Comparison of ENCODE assay signal across 18 mouse cellular contexts in the genomic region with DNA sequence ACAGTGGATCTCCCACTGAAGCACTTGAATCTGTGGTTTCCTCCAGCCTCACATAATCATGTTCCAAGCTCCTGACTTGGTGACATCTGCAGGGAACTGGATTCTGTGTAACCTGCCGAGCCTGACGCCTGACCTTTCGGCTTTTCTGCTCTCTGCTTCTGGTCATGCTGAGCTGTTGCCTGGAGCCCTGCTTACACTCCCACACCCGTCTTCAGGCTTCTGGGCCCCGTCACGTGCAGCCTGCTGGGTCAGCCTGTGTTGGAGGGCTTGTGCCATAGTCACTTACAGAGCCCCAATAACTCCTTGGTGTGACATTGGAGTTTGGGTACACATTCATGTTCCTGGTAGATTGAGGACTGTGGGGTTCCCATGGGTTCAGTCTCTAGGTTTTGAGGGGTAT.
DNase-seq lines count a peak whose midpoint lies in the region.
"Had no signal": no experiment of that assay in that cellular context is flagged by ENCODE, and none has a peak within 500 bp of the region (broad histone marks: within the 10 kb centered on the region; RNA-seq: fewer than 3 reads in every experiment).

No protein-coding gene starts in this region.

- DNase-seq in embryo, embryonic 10 days (ENCODE audit: low spot score): peak; percentile 31
- DNase-seq in embryo, embryonic 9.5 days (ENCODE audit: extremely low spot score): no peak
- peak; percentile 43 for DNase-seq in kidney, adult 11 months
- DNase-seq in kidney, adult 9 months: no peak
- peak; percentile 10 for DNase-seq in retina, embryonic 14.5 days (ENCODE audit: low spot score)
- DNase-seq in retina, postnatal 1 day: no peak
- no peak for DNase-seq in adrenal gland, postnatal 4 days (ENCODE audit: low spot score in 2 of 2)
- DNase-seq in thymus, postnatal 4 days: no peak
- DNase-seq: adrenal gland, adult 8-10 months; adrenal gland, postnatal 36 days; B cell, adult 2 months; cerebellum, adult 11 months; cerebellum, adult 8-10 months; cerebellum, postnatal 14 days; gastrocnemius, adult 2 months; gastrocnemius, postnatal 36 days; heart, adult 18-20 months; heart, postnatal 14 days had no signal

Comparison
In these comparisons a context has a peak if more than half of its experiments do, and no peak if none do; other contexts are left out.
1. DNase-seq: peak in embryo, embryonic 10 days (single experiment), kidney, adult 11 months (single experiment) and retina, embryonic 14.5 days (single experiment); none in embryo, embryonic 9.5 days (single experiment), kidney, adult 9 months (single experiment), retina, postnatal 1 day (single experiment), adrenal gland, postnatal 4 days (0 of 2) and thymus, postnatal 4 days (single experiment).